Mouse (Mus musculus): Measurements from ENCODE around the gene Gm9964.

- TF ChIP-seq CTCF (IDR thresholded peaks at IDR 0.05) (no peak), EP300 (IDR thresholded peaks at IDR 0.05) (no peak)
Measured at GRCm38 (mm10) chr11:79291651-79292050, 5.1 kb downstream of the Gm9964 start.

Measured in lung, postnatal 0 days (tissue).